Mouse (Mus musculus) kidney, adult 2 months (tissue): Measurements from ENCODE around the gene Scrn1. TPM values are rescaled to one million over a fixed set of nuclear protein-coding genes. Genes with fewer than 3 reads are reported as not detected.

Experiments
- DNase-seq: peaks from one replicate; pipeline ENCODE4 v3.0.0; 2021
- H3K27ac ChIP-seq: fragments of 200-500 bp; 2 replicates; pipeline ENCODE4 v1.5.1; 2012; ENCODE audit warnings: low read depth, low read length, control low read depth, inconsistent platforms; ENCODE audit not compliant: insufficient read depth
- H3K27me3 ChIP-seq: fragments of 200-500 bp; replicated peaks from 2 replicates; pipeline ENCODE4 v1.6.1; 2012; ENCODE audit warnings: mild to moderate bottlenecking, moderate library complexity, low read length, inconsistent platforms; ENCODE audit not compliant: control insufficient read depth, insufficient read depth
- H3K36me3 ChIP-seq: fragments of 200-500 bp; 2 replicates; pipeline ENCODE4 v1.6.1; 2012; ENCODE audit warnings: mild to moderate bottlenecking, moderate library complexity, low read length, inconsistent platforms; ENCODE audit not compliant: control insufficient read depth, insufficient read depth
- H3K4me1 ChIP-seq: fragments of 200-500 bp; 2 replicates; pipeline ENCODE4 v1.6.1; 2011; ENCODE audit warnings: low read length; ENCODE audit not compliant: control insufficient read depth, insufficient read depth
- H3K4me3 ChIP-seq: fragments of 200-500 bp; 2 replicates; pipeline ENCODE4 v1.5.1; 2011; ENCODE audit warnings: mild to moderate bottlenecking, low read depth, low read length, control low read depth; ENCODE audit not compliant: insufficient read depth
- CTCF ChIP-seq: fragments of 200-500 bp; conservative IDR thresholded peaks from 2 replicates; pipeline ENCODE4 v1.5.1; 2011; ENCODE audit warnings: low read depth, mild to moderate bottlenecking, control low read depth, low read length, moderate library complexity, mixed read lengths; ENCODE audit not compliant: insufficient read depth, insufficient read length
- POLR2A ChIP-seq: fragments of 200-500 bp; IDR thresholded peaks from one replicate; pipeline ENCODE4 v1.6.1; 2011; ENCODE audit warnings: low read depth, low read length, control low read depth
- WGBS: fragments of 180-500 bp; shearing (Covaris S2); methylation state at CpG from one replicate; pipeline ENCODE4 v1.1.7; 2018; 5-methylcytosine and 5-hydroxymethylcytosine counted together
- polyA plus RNA-seq: library from polyadenylated mRNA; depleted of rRNA; stranded (reverse); fragments of >200 nt; gene quantifications from 2 replicates; pipeline ENCODE4 v1.2.3, GENCODE M21; 2012

Gene Scrn1
- polyA plus RNA-seq, 1 experiment: 2.6 TPM

GRCm38 (mm10) chr6:54530182-54530581, 36.1 kb downstream of the Scrn1 start:
- H3K27ac ChIP-seq: no peak overlapping the region
- H3K27me3 ChIP-seq: no peaks in the 10 kb centered on the region
- no peak for DNase-seq
- no peak overlapping the region for H3K4me3 ChIP-seq
- TF ChIP-seq CTCF: no peak
- TF ChIP-seq POLR2A: no peak
- no peaks in the 10 kb centered on the region for H3K4me1 ChIP-seq
- WGBS: 91% methylated on average over 2 of the region's 2 CpGs
- no peaks in the 10 kb centered on the region for H3K36me3 ChIP-seq

- no peak for TF ChIP-seq CTCF
- no peak for TF ChIP-seq POLR2A
These were observed 37.6 kb downstream of the Scrn1 start for GRCm38 (mm10) chr6:54528666-54529065.

GRCm38 (mm10) chr6:54518758-54519157, 47.5 kb downstream of the Scrn1 start:
- Histone ChIP-seq H3K4me1 (no peaks in the 10 kb centered on the region), H3K36me3 (no peaks in the 10 kb centered on the region), H3K27me3 (no peaks in the 10 kb centered on the region), H3K4me3 (no peak overlapping the region), H3K27ac (no peak overlapping the region)
- TF ChIP-seq POLR2A (no peak), CTCF (no peak)
- 73% methylated on average over 5 of the region's 5 CpGs for WGBS
- no peak for DNase-seq

More at GRCm38 (mm10) chr6:54528666-54529065, 37.6 kb downstream of the Scrn1 start:
- Histone ChIP-seq H3K4me1 (no peaks in the 10 kb centered on the region), H3K36me3 (no peaks in the 10 kb centered on the region), H3K4me3 (no peak overlapping the region), H3K27ac (no peak overlapping the region), H3K27me3 (no peaks in the 10 kb centered on the region)
- 83% methylated on average over 8 of the region's 8 CpGs for WGBS
- DNase-seq: no peak

GRCm38 (mm10) chr6:54516512-54517134, 49.7 kb downstream of the Scrn1 start:
- TF ChIP-seq CTCF (no peak), POLR2A (no peak)
- no peak overlapping the region for H3K27ac ChIP-seq
- H3K4me1 ChIP-seq: no peaks in the 10 kb centered on the region
- no peak for DNase-seq
- H3K36me3 ChIP-seq: no peaks in the 10 kb centered on the region
- no peaks in the 10 kb centered on the region for H3K27me3 ChIP-seq
- no peak overlapping the region for H3K4me3 ChIP-seq
- 91% methylated on average over 2 of the region's 2 CpGs for WGBS

GRCm38 (mm10) chr6:54512256-54512655, 54.0 kb downstream of the Scrn1 start:
- Histone ChIP-seq H3K27ac (no peak overlapping the region), H3K4me1 (no peaks in the 10 kb centered on the region), H3K36me3 (no peaks in the 10 kb centered on the region), H3K4me3 (no peak overlapping the region), H3K27me3 (no peaks in the 10 kb centered on the region)
- TF ChIP-seq CTCF (no peak), POLR2A (no peak)
- DNase-seq: no peak
- 83% methylated on average over 2 of the region's 2 CpGs for WGBS

GRCm38 (mm10) chr6:54509264-54509663, 57.0 kb downstream of the Scrn1 start:
- no peak overlapping the region for H3K27ac ChIP-seq

GRCm38 (mm10) chr6:54508256-54508793, 58.0 kb downstream of the Scrn1 start:
- H3K27ac ChIP-seq: no peak overlapping the region
- H3K27me3 ChIP-seq: no peaks in the 10 kb centered on the region
- TF ChIP-seq POLR2A: no peak
- TF ChIP-seq CTCF: no peak
- 62% methylated on average over 6 of the region's 6 CpGs for WGBS
- no peak overlapping the region for H3K4me3 ChIP-seq
- DNase-seq: no peak
- no peaks in the 10 kb centered on the region for H3K36me3 ChIP-seq
- no peaks in the 10 kb centered on the region for H3K4me1 ChIP-seq

More at GRCm38 (mm10) chr6:54509264-54509663, 57.0 kb downstream of the Scrn1 start:
- no peaks in the 10 kb centered on the region for H3K4me1 ChIP-seq
- no peak overlapping the region for H3K4me3 ChIP-seq
- WGBS: 89% methylated on average over 13 of the region's 13 CpGs
- no peaks in the 10 kb centered on the region for H3K36me3 ChIP-seq
- no peaks in the 10 kb centered on the region for H3K27me3 ChIP-seq
- DNase-seq: no peak
- no peak for TF ChIP-seq POLR2A
